Mouse (Mus musculus) kidney, embryonic 15.5 days (tissue): ENCODE data around the gene Ankrd13b. TPM values are rescaled to one million over a fixed set of nuclear protein-coding genes. Genes with fewer than 3 reads are reported as not detected.

Experiments
- ATAC-seq: fragments of 200-750 bp; cut with Nextera tagmentation; replicated peaks from 2 replicates; pipeline ENCODE4 v1.8.0; 2017; ENCODE audit warnings: moderate TSS enrichment; ENCODE audit not compliant: low FRiP score
- H3K27ac ChIP-seq: fragments of 300-500 bp; sonication (generic); 2 replicates; pipeline ENCODE4 v1.5.1; 2015; ENCODE audit warnings: mild to moderate bottlenecking, inconsistent platforms
- H3K27me3 ChIP-seq: fragments of 300-500 bp; sonication (generic); 2 replicates; pipeline ENCODE4 v1.6.1; 2015; ENCODE audit warnings: inconsistent platforms
- H3K36me3 ChIP-seq: fragments of 300-500 bp; sonication (generic); 2 replicates; pipeline ENCODE4 v1.6.1; 2015; ENCODE audit warnings: inconsistent platforms
- H3K4me1 ChIP-seq: fragments of 300-500 bp; sonication (generic); 2 replicates; pipeline ENCODE4 v1.6.1; 2015; ENCODE audit warnings: inconsistent platforms
- H3K4me2 ChIP-seq: fragments of 300-500 bp; sonication (generic); 2 replicates; pipeline ENCODE4 v1.6.1; 2015; ENCODE audit warnings: moderate library complexity, mild to moderate bottlenecking, inconsistent platforms
- H3K4me3 ChIP-seq: fragments of 300-500 bp; sonication (generic); replicated peaks from 2 replicates; pipeline ENCODE4 v1.5.1; 2015; ENCODE audit warnings: mild to moderate bottlenecking, inconsistent platforms
- H3K9ac ChIP-seq: fragments of 300-500 bp; sonication (generic); 2 replicates; pipeline ENCODE4 v1.6.1; 2015; ENCODE audit warnings: mild to moderate bottlenecking, inconsistent platforms
- H3K9me3 ChIP-seq: fragments of 300-500 bp; sonication (generic); replicated peaks from 2 replicates; pipeline ENCODE4 v1.6.1; 2016; ENCODE audit warnings: inconsistent platforms
- WGBS: fragments of 180-500 bp; shearing (Covaris S2); methylation state at CpG from one replicate; pipeline ENCODE4 v1.1.7; 2015; ENCODE audit warnings: mixed read lengths; 5-methylcytosine and 5-hydroxymethylcytosine counted together
- polyA plus RNA-seq: library from polyadenylated mRNA; unstranded; fragments of >200 nt; fragmentation: Nextera tagmentation; extraction: Ambion mirVana; gene quantifications from 2 replicates; pipeline ENCODE4 v1.2.1, GENCODE M21; 2015

The Ankrd13b gene
- polyA plus RNA-seq, 1 experiment from 2014 or later: 6.9 TPM

GRCm38 (mm10) chr11:77442186-77443170, 47.0 kb downstream of the Ankrd13b start:
- peaks cover 21% of the 10 kb centered on the region for H3K36me3 ChIP-seq
- H3K4me3 ChIP-seq: no peak overlapping the region
- H3K27ac ChIP-seq: peak overlapping the region; percentile 49
- H3K4me2 ChIP-seq: no peak overlapping the region
- no peaks in the 10 kb centered on the region for H3K27me3 ChIP-seq
- ATAC-seq: no peak
- WGBS: 59% methylated on average over 7 of the region's 7 CpGs
- H3K9ac ChIP-seq: no peak overlapping the region
- H3K9me3 ChIP-seq: no peaks in the 10 kb centered on the region
- 0 out of 2 replicates have a peak, but pooled peaks cover 7% of the 10 kb centered on the region for H3K4me1 ChIP-seq

DNA sequence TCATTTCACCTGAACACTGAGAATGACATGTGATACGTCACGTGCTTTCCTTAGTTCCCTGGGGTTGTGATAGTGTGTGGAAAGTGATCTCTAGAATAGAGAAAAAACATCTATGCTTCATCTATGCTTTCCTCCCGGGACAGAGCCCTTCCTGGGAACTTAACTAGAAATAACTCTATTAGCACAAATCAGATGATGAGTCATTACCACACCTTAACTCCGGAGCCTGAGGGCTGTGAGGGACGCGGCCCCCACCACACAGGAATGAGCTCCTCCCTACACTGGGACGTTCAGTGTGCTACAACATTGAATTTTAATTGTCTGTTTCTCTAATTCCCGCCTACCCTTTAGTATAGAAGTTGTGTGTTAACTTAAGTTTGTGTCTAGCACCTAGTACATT, 48.5 kb downstream of the Ankrd13b start:
- no peaks in the 10 kb centered on the region for H3K27me3 ChIP-seq
- H3K4me1 ChIP-seq: 0 out of 2 replicates have a peak, but pooled peaks cover 7% of the 10 kb centered on the region
- H3K27ac ChIP-seq: no peak overlapping the region
- no peak overlapping the region for H3K4me2 ChIP-seq
- H3K4me3 ChIP-seq: no peak overlapping the region
- no peak overlapping the region for H3K9ac ChIP-seq
- H3K36me3 ChIP-seq: peaks cover 21% of the 10 kb centered on the region
- H3K9me3 ChIP-seq: no peaks in the 10 kb centered on the region
- WGBS: 80% methylated on average over 8 of the region's 8 CpGs
- no peak for ATAC-seq

GRCm38 (mm10) chr11:77440081-77440480, 49.4 kb downstream of the Ankrd13b start:
- H3K4me1 ChIP-seq: 0 out of 2 replicates have a peak, but pooled peaks cover 7% of the 10 kb centered on the region
- ATAC-seq: no peak
- no peak overlapping the region for H3K4me2 ChIP-seq
- no peak overlapping the region for H3K9ac ChIP-seq
- no peak overlapping the region for H3K27ac ChIP-seq
- WGBS: 85% methylated on average over 9 of the region's 9 CpGs
- H3K9me3 ChIP-seq: no peaks in the 10 kb centered on the region
- no peaks in the 10 kb centered on the region for H3K27me3 ChIP-seq
- no peak overlapping the region for H3K4me3 ChIP-seq
- H3K36me3 ChIP-seq: peaks cover 21% of the 10 kb centered on the region

- Histone ChIP-seq H3K4me3 (no peak overlapping the region), H3K27ac (no peak overlapping the region), H3K4me2 (no peak overlapping the region), H3K36me3 (peaks cover 16% of the 10 kb centered on the region), H3K27me3 (no peaks in the 10 kb centered on the region), H3K9ac (no peak overlapping the region), H3K9me3 (no peaks in the 10 kb centered on the region), H3K4me1 (no peaks in the 10 kb centered on the region)
- WGBS: 86% methylated on average over 2 of the region's 2 CpGs
- no peak for ATAC-seq
These were observed 52.5 kb downstream of the Ankrd13b start for GRCm38 (mm10) chr11:77437026-77437425.

DNA sequence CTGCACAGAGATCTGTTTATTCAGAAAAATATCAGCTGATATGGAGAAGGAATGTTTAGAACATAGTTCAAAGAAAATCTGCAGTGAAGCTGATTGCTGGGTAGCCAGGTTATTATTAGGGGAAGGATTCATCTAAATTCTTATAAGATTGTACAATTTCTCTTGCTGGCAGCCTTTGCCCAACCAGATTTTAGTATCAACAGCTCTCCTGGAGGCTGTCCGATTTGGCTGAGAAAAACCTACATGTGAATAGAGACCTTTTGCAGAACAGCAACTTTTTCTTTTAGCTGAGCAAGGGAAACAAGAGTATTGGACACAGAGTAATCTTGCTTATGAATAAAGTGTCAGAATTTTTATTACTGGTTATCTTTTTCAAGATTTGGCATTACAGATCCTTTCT, 61.0 kb downstream of the Ankrd13b start:
- Histone ChIP-seq H3K27me3 (no peaks in the 10 kb centered on the region), H3K4me1 (no peaks in the 10 kb centered on the region), H3K9me3 (no peaks in the 10 kb centered on the region), H3K27ac (no peak overlapping the region), H3K9ac (no peak overlapping the region), H3K36me3 (peaks cover 30% of the 10 kb centered on the region), H3K4me2 (no peak overlapping the region), H3K4me3 (no peak overlapping the region)
- ATAC-seq: no peak
- whole genome bisulfite sequencing: 93% methylated on average over 1 of the region's 1 CpGs

- Histone ChIP-seq H3K9me3 (no peaks in the 10 kb centered on the region), H3K27me3 (no peaks in the 10 kb centered on the region), H3K4me1 (no peaks in the 10 kb centered on the region), H3K36me3 (peaks cover 28% of the 10 kb centered on the region), H3K9ac (no peak overlapping the region), H3K4me3 (no peak overlapping the region), H3K4me2 (no peak overlapping the region), H3K27ac (no peak overlapping the region)
- WGBS: 73% methylated on average over 4 of the region's 4 CpGs
- no peak for ATAC-seq
These were observed 66.2 kb downstream of the Ankrd13b start for GRCm38 (mm10) chr11:77423175-77423859.

Other genes starting within 250 kb of the Ankrd13b start
- gene Coro6, start 27.3 kb downstream of the Ankrd13b start, polyA plus RNA-seq: 0.48 and 0.59 TPM in 2 replicates
- gene Git1, start 3.9 kb upstream of the Ankrd13b start, polyA plus RNA-seq: 9.7 and 12.6 TPM in 2 replicates
- 1.9 TPM in 2 replicates for gene Abhd15, start 25.4 kb upstream of the Ankrd13b start, polyA plus RNA-seq
- gene Trp53i13, start 26.3 kb upstream of the Ankrd13b start, polyA plus RNA-seq: 34.8 and 41.2 TPM in 2 replicates
- gene Gm10392, start 29.5 kb upstream of the Ankrd13b start, polyA plus RNA-seq: 0.27 TPM in 1 of 2 replicates, not detected in the other
- 15.5 and 15.9 TPM in 2 replicates for gene Taok1, start 118.1 kb upstream of the Ankrd13b start, polyA plus RNA-seq
- gene Nufip2, start 196.5 kb upstream of the Ankrd13b start, polyA plus RNA-seq: 4.0 and 5.2 TPM in 2 replicates
- not detected in 2 replicates for gene Cryba1, start 235.6 kb upstream of the Ankrd13b start, polyA plus RNA-seq